Mouse (Mus musculus): ENCODE data around the gene Gm12169. TPM values are rescaled to one million over a fixed set of nuclear protein-coding genes. Genes with fewer than 3 reads are reported as not detected.

Gene Gm12169
- polyA plus RNA-seq, 1 experiment from 2014 or later, result not detected

GRCm38 (mm10) chr11:46530149-46530548, 6.1 kb downstream of the Gm12169 start:
- Histone ChIP-seq H3K9me3 (ENCODE audit: control insufficient read depth, low read length) (no peaks in the 10 kb centered on the region), H3K27ac (ENCODE audit: low read length) (no peak overlapping the region), H3K27me3 (ENCODE audit: control insufficient read depth, insufficient read depth, low read depth, low read length) (no peaks in the 10 kb centered on the region), H3K36me3 (ENCODE audit: control insufficient read depth, insufficient read depth, low read length) (no peaks in the 10 kb centered on the region), H3K4me3 (ENCODE audit: low read length) (no peak overlapping the region), H3K4me1 (replicated peaks; ENCODE audit: control insufficient read depth, insufficient read depth, low read length) (no peaks in the 10 kb centered on the region), H3K9ac (ENCODE audit: low read length) (no peak overlapping the region), H3K4me2 (ENCODE audit: low read depth, low read length) (no peak overlapping the region)
- no peak for ATAC-seq (ENCODE audit: low read depth)
- WGBS, result 50% methylated on average over 4 of the region's 4 CpGs

GRCm38 (mm10) chr11:46536978-46537377, 13.0 kb downstream of the Gm12169 start:
- Histone ChIP-seq H3K9me3 (ENCODE audit: control insufficient read depth, low read length) (no peaks in the 10 kb centered on the region), H3K4me1 (replicated peaks; ENCODE audit: control insufficient read depth, insufficient read depth, low read length) (no peaks in the 10 kb centered on the region), H3K4me2 (ENCODE audit: low read depth, low read length) (no peak overlapping the region), H3K27me3 (ENCODE audit: control insufficient read depth, insufficient read depth, low read depth, low read length) (no peaks in the 10 kb centered on the region), H3K36me3 (ENCODE audit: control insufficient read depth, insufficient read depth, low read length) (no peaks in the 10 kb centered on the region), H3K9ac (ENCODE audit: low read length) (no peak overlapping the region), H3K27ac (ENCODE audit: low read length) (no peak overlapping the region), H3K4me3 (ENCODE audit: low read length) (no peak overlapping the region)
- ATAC-seq (ENCODE audit: low read depth), result no peak
- 67% methylated on average over 4 of the region's 4 CpGs for WGBS

- H3K27me3 ChIP-seq (ENCODE audit: control insufficient read depth, insufficient read depth, low read depth, low read length), result no peaks in the 10 kb centered on the region
- no peak for ATAC-seq (ENCODE audit: low read depth)
- no peaks in the 10 kb centered on the region for H3K4me1 ChIP-seq (replicated peaks; ENCODE audit: control insufficient read depth, insufficient read depth, low read length)
- 73% methylated on average over 2 of the region's 2 CpGs for WGBS
- no peaks in the 10 kb centered on the region for H3K36me3 ChIP-seq (ENCODE audit: control insufficient read depth, insufficient read depth, low read length)
- no peak overlapping the region for H3K4me2 ChIP-seq (ENCODE audit: low read depth, low read length)
- H3K9ac ChIP-seq (ENCODE audit: low read length), result no peak overlapping the region
- no peak overlapping the region for H3K4me3 ChIP-seq (ENCODE audit: low read length)
- H3K9me3 ChIP-seq (ENCODE audit: control insufficient read depth, low read length), result no peaks in the 10 kb centered on the region
- H3K27ac ChIP-seq (ENCODE audit: low read length), result no peak overlapping the region
Observed at GRCm38 (mm10) chr11:46543530-46543929, 19.5 kb downstream of the Gm12169 start.

- 72% methylated on average over 4 of the region's 4 CpGs for WGBS
Observed at GRCm38 (mm10) chr11:46549721-46550120, 25.7 kb downstream of the Gm12169 start.

GRCm38 (mm10) chr11:46552741-46553140, 28.7 kb downstream of the Gm12169 start:
- WGBS, result 84% methylated on average over 3 of the region's 3 CpGs

More at GRCm38 (mm10) chr11:46549721-46550120, 25.7 kb downstream of the Gm12169 start:
- no peak for ATAC-seq (ENCODE audit: low read depth)
- no peak overlapping the region for H3K4me2 ChIP-seq (ENCODE audit: low read depth, low read length)
- H3K4me3 ChIP-seq (ENCODE audit: low read length), result no peak overlapping the region
- H3K9me3 ChIP-seq (ENCODE audit: control insufficient read depth, low read length), result no peaks in the 10 kb centered on the region
- no peaks in the 10 kb centered on the region for H3K27me3 ChIP-seq (ENCODE audit: control insufficient read depth, insufficient read depth, low read depth, low read length)
- H3K27ac ChIP-seq (ENCODE audit: low read length), result no peak overlapping the region
- H3K36me3 ChIP-seq (ENCODE audit: control insufficient read depth, insufficient read depth, low read length), result no peaks in the 10 kb centered on the region
- H3K4me1 ChIP-seq (replicated peaks; ENCODE audit: control insufficient read depth, insufficient read depth, low read length), result no peaks in the 10 kb centered on the region
- no peak overlapping the region for H3K9ac ChIP-seq (ENCODE audit: low read length)

GRCm38 (mm10) chr11:46561096-46561495, 37.1 kb downstream of the Gm12169 start:
- no peak overlapping the region for H3K9ac ChIP-seq (ENCODE audit: low read length)
- 75% methylated on average over 4 of the region's 4 CpGs for WGBS
- no peak for ATAC-seq (ENCODE audit: low read depth)
- H3K4me1 ChIP-seq (replicated peaks; ENCODE audit: control insufficient read depth, insufficient read depth, low read length), result 0 out of 2 replicates have a peak, but pooled peaks cover 4% of the 10 kb centered on the region
- no peaks in the 10 kb centered on the region for H3K27me3 ChIP-seq (ENCODE audit: control insufficient read depth, insufficient read depth, low read depth, low read length)
- H3K4me2 ChIP-seq (ENCODE audit: low read depth, low read length), result no peak overlapping the region
- H3K9me3 ChIP-seq (ENCODE audit: control insufficient read depth, low read length), result no peaks in the 10 kb centered on the region
- no peak overlapping the region for H3K27ac ChIP-seq (ENCODE audit: low read length)
- no peak overlapping the region for H3K4me3 ChIP-seq (ENCODE audit: low read length)
- no peaks in the 10 kb centered on the region for H3K36me3 ChIP-seq (ENCODE audit: control insufficient read depth, insufficient read depth, low read length)

More at GRCm38 (mm10) chr11:46552741-46553140, 28.7 kb downstream of the Gm12169 start:
- no peak for ATAC-seq (ENCODE audit: low read depth)
- Histone ChIP-seq H3K9me3 (ENCODE audit: control insufficient read depth, low read length) (no peaks in the 10 kb centered on the region), H3K36me3 (ENCODE audit: control insufficient read depth, insufficient read depth, low read length) (no peaks in the 10 kb centered on the region), H3K4me2 (ENCODE audit: low read depth, low read length) (no peak overlapping the region), H3K27me3 (ENCODE audit: control insufficient read depth, insufficient read depth, low read depth, low read length) (no peaks in the 10 kb centered on the region), H3K9ac (ENCODE audit: low read length) (no peak overlapping the region), H3K4me1 (replicated peaks; ENCODE audit: control insufficient read depth, insufficient read depth, low read length) (no peaks in the 10 kb centered on the region), H3K4me3 (ENCODE audit: low read length) (no peak overlapping the region), H3K27ac (ENCODE audit: low read length) (no peak overlapping the region)

- ATAC-seq (ENCODE audit: low read depth), result no peak
- H3K4me2 ChIP-seq (ENCODE audit: low read depth, low read length), result no peak overlapping the region
- no peak overlapping the region for H3K27ac ChIP-seq (ENCODE audit: low read length)
- no peaks in the 10 kb centered on the region for H3K9me3 ChIP-seq (ENCODE audit: control insufficient read depth, low read length)
- no peaks in the 10 kb centered on the region for H3K27me3 ChIP-seq (ENCODE audit: control insufficient read depth, insufficient read depth, low read depth, low read length)
- 0 out of 2 replicates have a peak, but pooled peaks cover 4% of the 10 kb centered on the region for H3K4me1 ChIP-seq (replicated peaks; ENCODE audit: control insufficient read depth, insufficient read depth, low read length)
- H3K36me3 ChIP-seq (ENCODE audit: control insufficient read depth, insufficient read depth, low read length), result no peaks in the 10 kb centered on the region
- H3K4me3 ChIP-seq (ENCODE audit: low read length), result no peak overlapping the region
- H3K9ac ChIP-seq (ENCODE audit: low read length), result no peak overlapping the region
- WGBS, result 31% methylated on average over 1 of the region's 1 CpGs
Observed at GRCm38 (mm10) chr11:46564671-46565070, 40.7 kb downstream of the Gm12169 start.

- H3K27ac ChIP-seq (ENCODE audit: low read length), result no peak overlapping the region
- no peaks in the 10 kb centered on the region for H3K36me3 ChIP-seq (ENCODE audit: control insufficient read depth, insufficient read depth, low read length)
- no peaks in the 10 kb centered on the region for H3K27me3 ChIP-seq (ENCODE audit: control insufficient read depth, insufficient read depth, low read depth, low read length)
- WGBS, result 89% methylated on average over 2 of the region's 2 CpGs
- no peak overlapping the region for H3K9ac ChIP-seq (ENCODE audit: low read length)
- H3K4me2 ChIP-seq (ENCODE audit: low read depth, low read length), result no peak overlapping the region
- no peaks in the 10 kb centered on the region for H3K9me3 ChIP-seq (ENCODE audit: control insufficient read depth, low read length)
- 0 out of 2 replicates have a peak, but pooled peaks cover 4% of the 10 kb centered on the region for H3K4me1 ChIP-seq (replicated peaks; ENCODE audit: control insufficient read depth, insufficient read depth, low read length)
- no peak for ATAC-seq (ENCODE audit: low read depth)
- no peak overlapping the region for H3K4me3 ChIP-seq (ENCODE audit: low read length)
Observed at GRCm38 (mm10) chr11:46565967-46566366, 42.0 kb downstream of the Gm12169 start.

- H3K9ac ChIP-seq (ENCODE audit: low read length), result no peak overlapping the region
- H3K36me3 ChIP-seq (ENCODE audit: control insufficient read depth, insufficient read depth, low read length), result no peaks in the 10 kb centered on the region
- no peak overlapping the region for H3K4me2 ChIP-seq (ENCODE audit: low read depth, low read length)
- H3K27ac ChIP-seq (ENCODE audit: low read length), result no peak overlapping the region
- no peaks in the 10 kb centered on the region for H3K9me3 ChIP-seq (ENCODE audit: control insufficient read depth, low read length)
- no peaks in the 10 kb centered on the region for H3K27me3 ChIP-seq (ENCODE audit: control insufficient read depth, insufficient read depth, low read depth, low read length)
- no peak for ATAC-seq (ENCODE audit: low read depth)
- no peak overlapping the region for H3K4me3 ChIP-seq (ENCODE audit: low read length)
- H3K4me1 ChIP-seq (replicated peaks; ENCODE audit: control insufficient read depth, insufficient read depth, low read length), result 0 out of 2 replicates have a peak, but pooled peaks cover 4% of the 10 kb centered on the region
- WGBS, result 70% methylated on average over 1 of the region's 1 CpGs
Observed at GRCm38 (mm10) chr11:46569107-46569506, 45.1 kb downstream of the Gm12169 start.

GRCm38 (mm10) chr11:46571327-46571726, 47.3 kb downstream of the Gm12169 start, which contains the start of gene BC053393:
Gene BC053393, plus strand, starts transcription at chr11:46571536.
- Histone ChIP-seq H3K4me2 (ENCODE audit: low read depth, low read length) (no peak within 1 kb of the TSS), H3K27me3 (ENCODE audit: control insufficient read depth, insufficient read depth, low read depth, low read length) (no peaks in the 10 kb centered on the region), H3K27ac (ENCODE audit: low read length) (no peak within 1 kb of the TSS), H3K9ac (ENCODE audit: low read length) (no peak within 1 kb of the TSS), H3K9me3 (ENCODE audit: control insufficient read depth, low read length) (no peaks in the 10 kb centered on the region), H3K4me3 (ENCODE audit: low read length) (no peak within 1 kb of the TSS), H3K4me1 (replicated peaks; ENCODE audit: control insufficient read depth, insufficient read depth, low read length) (no peaks in the 10 kb centered on the region), H3K36me3 (ENCODE audit: control insufficient read depth, insufficient read depth, low read length) (no peaks in the 10 kb centered on the region)
- WGBS, result 38% methylated on average over 1 of the region's 1 CpGs
- no peak for ATAC-seq (ENCODE audit: low read depth)
